Mouse (Mus musculus) CH12.LX (cell line): ENCODE measurements around the gene Cdkn1b. TPM values are rescaled to one million over a fixed set of nuclear protein-coding genes. Genes with fewer than 3 reads are reported as not detected.

Source experiments
- DNase-seq: peaks from one replicate; pipeline ENCODE4 v3.0.0-alpha.2; 2013; ENCODE audit errors: extremely low read depth
- H3K27ac ChIP-seq: 2 replicates; pipeline ENCODE4 v1.5.1; 2012; ENCODE audit warnings: low read depth, mild to moderate bottlenecking, control low read depth, moderate library complexity; ENCODE audit not compliant: insufficient read depth
- H3K27me3 ChIP-seq: replicated peaks from 2 replicates; pipeline ENCODE3; 2012; ENCODE audit warnings: inconsistent platforms
- H3K36me3 ChIP-seq, 2 experiments: replicated peaks in 1 of 2; 2 replicates each; pipeline versions ENCODE3 to v1.6.1; 2012; ENCODE audit warnings: inconsistent platforms in 1 of 2, low read length in 1 of 2, mild to moderate bottlenecking in 1 of 2, mixed read lengths in 1 of 2, moderate library complexity in 1 of 2; ENCODE audit not compliant: control insufficient read depth in 1 of 2, insufficient read depth in 1 of 2
- H3K4me1 ChIP-seq, 2 experiments: 2 replicates each; pipeline ENCODE4 v1.6.1; 2012; ENCODE audit warnings: inconsistent platforms in 1 of 2, moderate library complexity in 1 of 2; ENCODE audit not compliant: insufficient read depth in 2 of 2, control insufficient read depth in 1 of 2
- H3K4me2 ChIP-seq: 2 replicates; pipeline ENCODE4 v1.6.1; 2012; ENCODE audit warnings: low read depth, mild to moderate bottlenecking, control low read depth; ENCODE audit not compliant: poor library complexity, insufficient read depth, severe bottlenecking
- H3K4me3 ChIP-seq, 3 experiments: fragments of 150-350 bp in 1 of 3; sonication (generic) in 1 of 3; replicated peaks in 1 of 3; 2 replicates each; pipeline versions ENCODE3 to v1.5.1; 2011 to 2012; ENCODE audit warnings: low read depth in 2 of 3, low read length in 2 of 3, mild to moderate bottlenecking in 2 of 3, moderate library complexity in 2 of 3, control low read depth in 1 of 3, improper control_type of control experiment in 1 of 3, inconsistent platforms in 1 of 3, mixed read lengths in 1 of 3; ENCODE audit not compliant: poor library complexity in 1 of 3
- H3K79me2 ChIP-seq: replicated peaks from 2 replicates; pipeline ENCODE4 v1.6.1; 2012; ENCODE audit warnings: mild to moderate bottlenecking, moderate library complexity; ENCODE audit not compliant: control insufficient read depth, poor library complexity, insufficient read depth, severe bottlenecking; ENCODE audit errors: extremely low read depth
- H3K9ac ChIP-seq: 2 replicates; pipeline ENCODE4 v1.6.1; 2012; ENCODE audit warnings: low read depth, mild to moderate bottlenecking, control low read depth, moderate library complexity; ENCODE audit not compliant: insufficient read depth
- H3K9me3 ChIP-seq: replicated peaks from 2 replicates; pipeline ENCODE3; 2012; ENCODE audit warnings: low read length, inconsistent platforms, mixed read lengths
- BHLHE40 ChIP-seq: IDR thresholded peaks from 2 replicates; pipeline ENCODE4 v1.6.1; 2011; ENCODE audit warnings: mild to moderate bottlenecking, low read depth, low read length, improper control_type of control experiment
- CHD2 ChIP-seq: IDR thresholded peaks from 2 replicates; pipeline ENCODE4 v1.6.1; 2011; ENCODE audit warnings: low read length, improper control_type of control experiment
- E2F4 ChIP-seq: IDR thresholded peaks from 2 replicates; pipeline ENCODE4 v1.6.1; 2011; ENCODE audit warnings: low read depth, low read length, improper control_type of control experiment; ENCODE audit not compliant: insufficient replicate concordance
- EP300 ChIP-seq: IDR thresholded peaks from 2 replicates; pipeline ENCODE4 v1.6.1; 2011; ENCODE audit warnings: low read length, improper control_type of control experiment
- HCFC1 ChIP-seq: IDR thresholded peaks from 2 replicates; pipeline ENCODE4 v1.6.1; 2012; ENCODE audit warnings: low read depth, mild to moderate bottlenecking, inconsistent platforms, low read length, improper control_type of control experiment
- KAT2A ChIP-seq: IDR thresholded peaks from 2 replicates; pipeline ENCODE4 v1.6.1; 2012; ENCODE audit warnings: low read length, improper control_type of control experiment, inconsistent platforms; ENCODE audit not compliant: insufficient replicate concordance
- MAFK ChIP-seq: IDR thresholded peaks from 2 replicates; pipeline ENCODE4 v1.6.1; 2011; ENCODE audit warnings: low read length, improper control_type of control experiment; ENCODE audit not compliant: insufficient replicate concordance
- MAX ChIP-seq: IDR thresholded peaks from 2 replicates; pipeline ENCODE4 v1.6.1; 2011; ENCODE audit warnings: low read length, improper control_type of control experiment
- MEF2A ChIP-seq: IDR thresholded peaks from 2 replicates; pipeline ENCODE4 v1.6.1; 2014; ENCODE audit warnings: low read depth, mild to moderate bottlenecking, inconsistent platforms, low read length, improper control_type of control experiment, borderline replicate concordance
- MYC ChIP-seq: IDR thresholded peaks from 2 replicates; pipeline ENCODE4 v1.6.1; 2011; ENCODE audit warnings: low read depth, mild to moderate bottlenecking, improper control_type of control experiment, low read length
- NELFE ChIP-seq: IDR thresholded peaks from 2 replicates; pipeline ENCODE4 v1.6.1; 2011; ENCODE audit warnings: low read depth, low read length, improper control_type of control experiment
- NRF1 ChIP-seq: IDR thresholded peaks from 2 replicates; pipeline ENCODE4 v1.6.1; 2014; ENCODE audit warnings: low read depth, mild to moderate bottlenecking, inconsistent platforms, low read length, improper control_type of control experiment, moderate library complexity
- POLR2A ChIP-seq: IDR thresholded peaks from 2 replicates; pipeline ENCODE4 v1.6.1; 2011; ENCODE audit warnings: low read depth, mild to moderate bottlenecking, improper control_type of control experiment, low read length
- POLR2AphosphoS2 ChIP-seq: IDR thresholded peaks from 2 replicates; pipeline ENCODE4 v1.6.1; 2011; ENCODE audit warnings: low read depth, low read length, improper control_type of control experiment
- RAD21 ChIP-seq: IDR thresholded peaks from 2 replicates; pipeline ENCODE4 v1.6.1; 2011; ENCODE audit warnings: low read depth, mild to moderate bottlenecking, low read length, improper control_type of control experiment, moderate library complexity
- RCOR1 ChIP-seq: conservative IDR thresholded peaks from 2 replicates; pipeline ENCODE4 v1.6.1; 2012; ENCODE audit warnings: low read depth, mild to moderate bottlenecking, inconsistent platforms, low read length, improper control_type of control experiment
- SIN3A ChIP-seq: IDR thresholded peaks from 2 replicates; pipeline ENCODE4 v1.6.1; 2012; ENCODE audit warnings: low read length, improper control_type of control experiment, inconsistent platforms
- SMC3 ChIP-seq: IDR thresholded peaks from 2 replicates; pipeline ENCODE4 v1.6.1; 2011; ENCODE audit warnings: low read depth, low read length, improper control_type of control experiment
- TBP ChIP-seq: conservative IDR thresholded peaks from 2 replicates; pipeline ENCODE4 v1.6.1; 2011; ENCODE audit warnings: low read depth, low read length, improper control_type of control experiment
- USF2 ChIP-seq: conservative IDR thresholded peaks from 2 replicates; pipeline ENCODE4 v1.6.1; 2011; ENCODE audit warnings: low read depth, low read length, improper control_type of control experiment
- ZC3H11A ChIP-seq: IDR thresholded peaks from 2 replicates; pipeline ENCODE4 v1.6.1; 2012; ENCODE audit warnings: low read depth, mild to moderate bottlenecking, inconsistent platforms, low read length, improper control_type of control experiment
- ZKSCAN1 ChIP-seq: IDR thresholded peaks from 2 replicates; pipeline ENCODE4 v1.6.1; 2012; ENCODE audit warnings: low read depth, inconsistent platforms, low read length, improper control_type of control experiment, borderline replicate concordance
- dilution Hi-C: fragments of 300-500 bp; cut with MboI; formaldehyde crosslinking; loops from 2 replicates; pipeline ENCODE4 v1.14.3; 2020; ENCODE audit warnings: low sequenced_read_pairs; ENCODE audit not compliant: extremely low pct_unique_long_range_greater_than_20kb, extremely low pct_ligation_motif_present
- in situ Hi-C: fragments of 300-500 bp; cut with MboI; formaldehyde crosslinking; loops from 3 replicates; pipeline ENCODE4 v1.14.3; 2019; ENCODE audit warnings: low sequenced_read_pairs, low pct_ligation_motif_present, low pct_unique_long_range_greater_than_20kb, mixed read lengths
- polyA plus RNA-seq: library from polyadenylated mRNA; unstranded; fragments of >175 nt; gene quantifications from 2 replicates; pipeline ENCODE4 v1.2.1, GENCODE M21; 2012; ENCODE audit warnings: low read depth; ENCODE audit not compliant: insufficient read length
- total RNA-seq, 2 experiments: library from RNA; depleted of rRNA; stranded (reverse); fragments of 300-350 nt in 1 of 2; fragments of >200 nt in 1 of 2; gene quantifications; 2 replicates each; pipeline ENCODE4 v1.2.3; 2012 to 2014

Cdkn1b gene
- total and polyA plus RNA-seq, 3 experiments, result 19.2 to 23.5 (median 20.9) TPM

GRCm38 (mm10) chr6:134888563-134889017 lies 31.6 kb upstream of the Cdkn1b start:
- H3K4me2 ChIP-seq, result no peak overlapping the region
- H3K4me1 ChIP-seq, result peaks cover 0 to 5% of the 10 kb centered on the region in 2 experiments; a peak in 1 of 4 replicates
- H3K9ac ChIP-seq, result no peak overlapping the region
- H3K4me3 ChIP-seq, result no peak overlapping the region
- TF ChIP-seq NELFE (no peak), MEF2A (no peak), NRF1 (no peak)
- TF ChIP-seq, all 38 proteins: peak for 0
- no peaks in the 10 kb centered on the region for H3K79me2 ChIP-seq
- dilution Hi-C loops, result no loop called here
- in situ Hi-C loops, result no loop called here
- H3K36me3 ChIP-seq, result peaks cover 0 to 3% of the 10 kb centered on the region in 2 experiments
- no peak for DNase-seq
- no peaks in the 10 kb centered on the region for H3K9me3 ChIP-seq
- H3K27me3 ChIP-seq, result no peaks in the 10 kb centered on the region
- H3K27ac ChIP-seq, result no peak overlapping the region

DNA sequence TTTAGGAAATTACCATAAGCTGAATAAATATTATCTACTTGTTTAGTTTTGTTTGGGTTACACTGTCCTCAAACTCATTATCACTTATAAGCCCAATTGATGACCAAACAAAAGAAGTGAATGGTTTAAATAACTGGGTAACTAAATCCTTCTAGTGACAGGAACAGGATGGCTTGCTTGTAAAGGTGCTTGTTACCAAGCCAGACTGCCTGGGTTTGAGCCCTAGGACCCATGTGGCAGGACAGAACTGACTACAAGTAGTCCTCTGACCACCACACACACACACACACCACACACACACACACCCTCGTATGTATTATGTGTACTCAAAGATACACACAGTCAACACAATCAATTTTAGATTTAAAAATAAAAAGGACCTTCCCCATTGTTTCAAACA lies 30.4 kb upstream of the Cdkn1b start:
- peaks cover 0 to 6% of the 10 kb centered on the region in 2 experiments for H3K36me3 ChIP-seq

DNA sequence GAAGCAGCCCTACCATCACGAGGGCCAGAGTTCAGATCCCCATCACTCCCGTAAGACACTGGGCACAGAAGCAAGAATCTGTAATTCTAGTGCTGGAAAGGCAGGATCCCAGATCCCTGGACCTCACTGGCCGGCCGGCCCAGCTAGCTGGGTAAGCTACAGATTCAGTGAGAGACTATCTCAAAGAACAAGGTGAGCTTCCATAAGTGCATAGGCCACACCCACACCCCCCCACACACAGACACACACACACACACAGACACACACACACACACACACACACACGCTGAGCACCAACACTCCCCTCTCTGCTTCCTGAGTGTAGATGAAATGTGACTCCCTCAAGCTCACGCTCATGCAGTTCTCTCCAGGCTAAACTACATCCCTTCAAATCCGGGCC lies 29.8 kb upstream of the Cdkn1b start:
- dilution Hi-C loops, result no loop called here
- no peak overlapping the region for H3K4me3 ChIP-seq

More for the DNA sequence above, 30.4 kb upstream of the Cdkn1b start:
- Histone ChIP-seq H3K9me3 (no peaks in the 10 kb centered on the region), H3K9ac (no peak overlapping the region), H3K4me1 (peaks cover 0 to 5% of the 10 kb centered on the region in 2 experiments; a peak in 1 of 4 replicates), H3K27me3 (no peaks in the 10 kb centered on the region), H3K4me3 (no peak overlapping the region)
- no peak for DNase-seq
- dilution Hi-C loops, result no loop called here
- TF ChIP-seq KAT2A (no peak), EP300 (no peak), NRF1 (no peak), USF2 (no peak), MYC (no peak), HCFC1 (no peak), CHD2 (no peak), POLR2AphosphoS2 (no peak), SIN3A (no peak), RAD21 (no peak), NELFE (no peak), RCOR1 (no peak), BHLHE40 (no peak)
- TF ChIP-seq, all 38 proteins: peak for 0
- no peaks in the 10 kb centered on the region for H3K79me2 ChIP-seq
- in situ Hi-C loops, result no loop called here
- H3K27ac ChIP-seq, result no peak overlapping the region
- H3K4me2 ChIP-seq, result no peak overlapping the region

More for the DNA sequence above, 29.8 kb upstream of the Cdkn1b start:
- Histone ChIP-seq H3K4me1 (peaks cover 0 to 5% of the 10 kb centered on the region in 2 experiments; a peak in 1 of 4 replicates), H3K27me3 (no peaks in the 10 kb centered on the region), H3K36me3 (peaks cover 0 to 7% of the 10 kb centered on the region in 2 experiments), H3K4me2 (no peak overlapping the region), H3K9ac (no peak overlapping the region), H3K79me2 (no peaks in the 10 kb centered on the region), H3K27ac (no peak overlapping the region), H3K9me3 (no peaks in the 10 kb centered on the region)
- TF ChIP-seq CHD2, result no peak
- no peak for TF ChIP-seq MAX
- TF ChIP-seq RAD21, result no peak
- no peak for TF ChIP-seq SMC3
- TF ChIP-seq MAFK, result no peak
- TF ChIP-seq SIN3A, result no peak
- TF ChIP-seq TBP, result no peak
- no peak for TF ChIP-seq ZKSCAN1
- no peak for TF ChIP-seq EP300
- TF ChIP-seq POLR2A, result no peak
- no peak for TF ChIP-seq ZC3H11A
- TF ChIP-seq MYC, result no peak
- TF ChIP-seq E2F4, result no peak
- DNase-seq, result no peak
- in situ Hi-C loops, result no loop called here
